Mouse (Mus musculus): Measurements from ENCODE around the gene Dll1. TPM values are rescaled to one million over a fixed set of nuclear protein-coding genes. Genes with fewer than 3 reads are reported as not detected.

The Dll1 gene
- polyA plus RNA-seq, 1 experiment = 14.7 TPM

DNA sequence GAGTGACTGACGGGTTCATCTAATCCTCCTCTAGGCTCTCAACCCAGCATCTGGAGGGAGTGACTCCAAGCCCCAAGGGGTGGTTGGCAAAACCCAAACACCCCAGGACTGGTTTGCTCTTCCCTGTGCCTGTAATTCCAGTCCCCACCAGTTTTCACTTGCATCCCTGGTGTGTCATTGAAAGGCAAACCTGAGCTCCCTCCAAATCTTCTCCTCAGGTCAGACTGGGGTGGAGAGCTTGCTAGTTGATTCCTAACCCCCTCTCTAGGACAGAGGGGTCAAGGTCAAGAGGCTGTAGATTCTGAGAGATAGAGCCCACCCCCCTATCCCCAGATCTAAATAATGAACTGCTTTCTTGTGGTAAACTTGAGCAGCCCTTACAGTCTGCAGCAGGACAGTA is 38.8 kb downstream of the Dll1 start:
- no peak for DNase-seq (ENCODE audit: extremely low spot score in 1 of 2, low spot score in 1 of 2)

- no peak for DNase-seq (ENCODE audit: extremely low spot score in 1 of 2, low spot score in 1 of 2)
Measured at GRCm38 (mm10) chr17:15329740-15330318, 46.8 kb downstream of the Dll1 start.

DNA sequence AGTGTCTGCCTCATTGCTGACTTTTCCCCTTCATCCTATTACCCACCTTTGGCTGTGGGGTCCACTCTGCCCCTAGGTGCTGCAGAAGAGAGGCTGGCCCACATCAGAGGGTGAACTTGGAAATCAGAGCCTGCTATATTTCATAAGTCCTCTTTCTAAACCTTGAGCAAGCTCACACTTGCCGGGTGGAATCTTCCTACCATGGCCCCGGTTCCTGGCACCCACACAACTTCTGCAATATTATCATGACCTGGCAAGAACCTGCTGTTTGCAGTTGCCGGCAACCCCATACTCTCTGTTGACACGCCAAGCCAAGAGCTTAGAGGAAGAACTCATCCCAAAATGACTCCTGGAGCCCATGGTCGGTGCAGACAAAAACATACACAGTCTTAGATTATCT is 49.6 kb downstream of the Dll1 start:
- no peak for DNase-seq (ENCODE audit: extremely low spot score in 1 of 2, low spot score in 1 of 2)

- DNase-seq (ENCODE audit: extremely low spot score in 1 of 2, low spot score in 1 of 2) = no peak
Measured at GRCm38 (mm10) chr17:15325976-15326842, 50.5 kb downstream of the Dll1 start.

DNA sequence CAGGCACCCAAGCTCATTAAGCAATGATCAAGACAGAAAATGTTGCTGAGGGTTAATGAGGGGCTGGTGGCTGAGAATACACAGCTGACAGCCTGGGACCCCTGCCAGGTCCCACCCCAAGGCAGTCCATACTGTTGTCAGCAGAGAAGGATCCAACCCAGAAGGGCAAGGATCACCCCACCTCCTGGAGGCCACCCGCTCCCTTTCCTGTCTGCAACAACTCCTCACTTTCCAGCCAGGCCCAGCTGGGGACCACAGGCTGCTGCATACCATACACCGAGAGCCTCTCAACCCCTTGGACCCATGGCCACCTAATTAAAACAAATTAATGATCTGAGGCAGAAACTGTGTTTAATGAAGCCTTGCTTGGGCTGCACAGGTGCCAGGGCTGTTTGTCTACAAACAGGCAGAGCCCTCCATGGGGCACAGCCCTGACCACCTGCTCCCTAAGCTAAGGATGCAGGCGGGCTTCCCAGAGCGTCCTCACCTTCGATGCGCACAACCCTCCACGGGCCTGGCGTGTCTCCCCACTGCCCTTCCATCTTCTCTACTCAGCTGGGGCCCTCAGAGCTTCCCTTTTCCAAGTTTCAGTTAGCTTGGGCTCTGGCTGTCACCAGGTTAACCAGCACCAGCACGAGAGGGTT is 53.4 kb downstream of the Dll1 start:
- no peak for DNase-seq (ENCODE audit: extremely low spot score in 1 of 2, low spot score in 1 of 2)

Other genes with a start within 250 kb of the Dll1 start
- gene Fam120b, start 19.3 kb upstream of the Dll1 start, polyA plus RNA-seq (2012; rRNA removed) = 31.3 and 31.4 TPM in 2 replicates
- 161 and 162 TPM in 2 replicates for gene Psmb1, start 122.9 kb upstream of the Dll1 start, polyA plus RNA-seq (2012; rRNA removed)
- 49.3 and 49.5 TPM in 2 replicates for gene Tbp, start 123.0 kb upstream of the Dll1 start, polyA plus RNA-seq (2012; rRNA removed)
- 17.1 and 20.4 TPM in 2 replicates for gene Pdcd2, start 150.4 kb upstream of the Dll1 start, polyA plus RNA-seq (2012; rRNA removed)
- gene Prdm9, start 187.5 kb upstream of the Dll1 start, polyA plus RNA-seq (2012; rRNA removed) = 2.8 and 2.9 TPM in 2 replicates

Data from frontal cortex, adult 2 months (tissue).